ENCODE assay signal across 11 mouse cellular contexts in genomic region chr4:141868051-141868450, GRCm38 (mm10). TPM values are rescaled to one million over a fixed set of nuclear protein-coding genes. Genes with fewer than 3 reads are reported as not detected.
DNase-seq lines count a peak whose midpoint lies in the region; ATAC-seq lines count a peak whose summit lies in the region.
"Had no signal": no experiment of that assay in that cellular context is flagged by ENCODE, and none has a peak within 500 bp of the region (broad histone marks: within the 10 kb centered on the region; RNA-seq: fewer than 3 reads in every experiment).

No protein-coding gene starts in this region.

- H3K36me3 ChIP-seq in hindbrain, embryonic 12.5 days, result no peaks in the 10 kb centered on the region; the same call in 1 of the 2 replicates
- H3K36me3 ChIP-seq in hindbrain, embryonic 16.5 days (ENCODE audit: control insufficient read depth, insufficient read depth, low read length), result 0 out of 2 replicates have a peak, but pooled peaks cover 2% of the 10 kb centered on the region
- no peaks in the 10 kb centered on the region for H3K36me3 ChIP-seq in neural tube, embryonic 12.5 days
- peaks cover 4% of the 10 kb centered on the region; the same call in 1 of the 2 replicates for H3K36me3 ChIP-seq in stomach, embryonic 15.5 days

- 0 out of 2 replicates have a peak, but pooled peaks cover 3% of the 10 kb centered on the region for H3K27me3 ChIP-seq in hindbrain, embryonic 12.5 days
- H3K27me3 ChIP-seq in hindbrain, embryonic 16.5 days (replicated peaks; ENCODE audit: control insufficient read depth, insufficient read depth, low read length), result no peaks in the 10 kb centered on the region
- no peaks in the 10 kb centered on the region for H3K27me3 ChIP-seq in neural tube, embryonic 12.5 days (replicated peaks)
- H3K27me3 ChIP-seq in stomach, embryonic 15.5 days (replicated peaks), result no peaks in the 10 kb centered on the region

- DNase-seq in cerebellum, adult 9-11 months, result peak; percentile 32
- no peak for DNase-seq in cerebellum, adult 8-10 months
- no peak for DNase-seq in neural tube, embryonic 10.5 days (ENCODE audit: extremely low spot score, low spot score)
- DNase-seq in frontal cortex, adult 2 months (ENCODE audit: extremely low spot score in 1 of 2, low spot score in 1 of 2), result no peak

- 0 out of 2 replicates have a peak overlapping the region, but pooled peaks have one; percentile 6 for H3K9ac ChIP-seq in hindbrain, embryonic 12.5 days
- no peak overlapping the region for H3K9ac ChIP-seq in hindbrain, embryonic 16.5 days (ENCODE audit: low read depth, low read length)
- no peak overlapping the region for H3K9ac ChIP-seq in neural tube, embryonic 12.5 days
- H3K9ac ChIP-seq in stomach, embryonic 15.5 days, result no peak overlapping the region

- peaks cover 56% of the 10 kb centered on the region for H3K4me1 ChIP-seq in hindbrain, embryonic 12.5 days
- peaks cover 44% of the 10 kb centered on the region for H3K4me1 ChIP-seq in hindbrain, embryonic 16.5 days (ENCODE audit: control insufficient read depth, insufficient read depth, low read depth, low read length)
- H3K4me1 ChIP-seq in neural tube, embryonic 12.5 days, result peaks cover 40% of the 10 kb centered on the region
- H3K4me1 ChIP-seq in stomach, embryonic 15.5 days, result peaks cover 73% of the 10 kb centered on the region

- peak overlapping the region; percentile 78 for H3K27ac ChIP-seq in hindbrain, embryonic 12.5 days
- no peak overlapping the region; the same call in 1 of the 2 replicates for H3K27ac ChIP-seq in hindbrain, embryonic 16.5 days (ENCODE audit: low read depth, low read length)
- peak overlapping the region; percentile 37 for H3K27ac ChIP-seq in neural tube, embryonic 12.5 days
- peak overlapping the region; percentile 74; the same call in 1 of the 2 replicates for H3K27ac ChIP-seq in stomach, embryonic 15.5 days

- H3K9me3 ChIP-seq in hindbrain, embryonic 12.5 days (replicated peaks), result no peaks in the 10 kb centered on the region
- H3K9me3 ChIP-seq in hindbrain, embryonic 16.5 days (ENCODE audit: control insufficient read depth, low read length), result no peaks in the 10 kb centered on the region
- H3K9me3 ChIP-seq in neural tube, embryonic 12.5 days, result no peaks in the 10 kb centered on the region
- H3K9me3 ChIP-seq in stomach, embryonic 15.5 days, result no peaks in the 10 kb centered on the region
- H3K9me3 ChIP-seq: G1E had no signal

- no peak overlapping the region for H3K4me3 ChIP-seq in hindbrain, embryonic 12.5 days
- H3K4me3 ChIP-seq in hindbrain, embryonic 16.5 days (ENCODE audit: low read length), result no peak overlapping the region
- H3K4me3 ChIP-seq in neural tube, embryonic 12.5 days, result no peak overlapping the region
- H3K4me3 ChIP-seq in stomach, embryonic 15.5 days (replicated peaks), result no peak overlapping the region

- H3K4me2 ChIP-seq in hindbrain, embryonic 12.5 days (replicated peaks), result no peak overlapping the region
- no peak overlapping the region for H3K4me2 ChIP-seq in hindbrain, embryonic 16.5 days (ENCODE audit: low read length)
- no peak overlapping the region for H3K4me2 ChIP-seq in neural tube, embryonic 12.5 days (replicated peaks)
- no peak overlapping the region for H3K4me2 ChIP-seq in stomach, embryonic 15.5 days

- 75% methylated on average over 10 of the region's 10 CpGs for WGBS in hindbrain, embryonic 12.5 days
- WGBS in hindbrain, embryonic 16.5 days, result 67% methylated on average over 10 of the region's 10 CpGs
- 85% methylated on average over 10 of the region's 10 CpGs for WGBS in neural tube, embryonic 12.5 days
- 76% methylated on average over 10 of the region's 10 CpGs for WGBS in stomach, embryonic 15.5 days

- ATAC-seq in hindbrain, embryonic 12.5 days (ENCODE audit: low FRiP score), result no peak; the same call in 1 of the 2 replicates
- ATAC-seq in hindbrain, embryonic 16.5 days, result no peak
- ATAC-seq in neural tube, embryonic 12.5 days (ENCODE audit: low FRiP score, low read depth), result peak; percentile 33; the same call in 1 of the 2 replicates
- no peak for ATAC-seq in stomach, embryonic 15.5 days (ENCODE audit: insufficient read depth, low FRiP score, low read depth)

RNA-seq across cellular contexts. Expression of gene Efhd2, which starts 6.7 kb away (rescaled TPM):
- polyA plus RNA-seq in hindbrain, embryonic 12.5 days (2016; fragmentation: Nextera tagmentation; extraction: Ambion mirVana), result 79.7 and 83.8 TPM in 2 replicates
- 77.6 and 78.6 TPM in 2 replicates for polyA plus RNA-seq in hindbrain, embryonic 16.5 days (2015; fragmentation: Nextera tagmentation; extraction: Ambion mirVana)
- polyA plus RNA-seq in neural tube, embryonic 12.5 days (2016; fragmentation: Nextera tagmentation; extraction: Ambion mirVana), result 75.9 and 79.1 TPM in 2 replicates
- polyA plus RNA-seq in stomach, embryonic 15.5 days (2015; fragmentation: Nextera tagmentation; extraction: Ambion mirVana), result 125 and 130 TPM in 2 replicates
- polyA plus RNA-seq in frontal cortex, adult 2 months (2012; rRNA removed), result 244 and 256 TPM in 2 replicates

RNA-seq across cellular contexts. Expression of gene Ctrc, which starts 21.9 kb away (rescaled TPM):
- polyA plus RNA-seq in hindbrain, embryonic 12.5 days (2016; fragmentation: Nextera tagmentation; extraction: Ambion mirVana), result not detected in 2 replicates
- not detected in 2 replicates for polyA plus RNA-seq in hindbrain, embryonic 16.5 days (2015; fragmentation: Nextera tagmentation; extraction: Ambion mirVana)
- polyA plus RNA-seq in neural tube, embryonic 12.5 days (2016; fragmentation: Nextera tagmentation; extraction: Ambion mirVana), result not detected in 2 replicates
- polyA plus RNA-seq in stomach, embryonic 15.5 days (2015; fragmentation: Nextera tagmentation; extraction: Ambion mirVana), result 0.42 and 0.79 TPM in 2 replicates
- not detected in 2 replicates for polyA plus RNA-seq in frontal cortex, adult 2 months (2012; rRNA removed)
- polyA plus RNA-seq: cerebellum, adult 2 months; G1E; limb, embryonic 11.5 days had no signal

RNA-seq across cellular contexts. Expression of gene Cela2a, which starts 42.1 kb away (rescaled TPM):
- polyA plus RNA-seq in hindbrain, embryonic 12.5 days (2016; fragmentation: Nextera tagmentation; extraction: Ambion mirVana), result not detected in 2 replicates
- not detected in 2 replicates for polyA plus RNA-seq in hindbrain, embryonic 16.5 days (2015; fragmentation: Nextera tagmentation; extraction: Ambion mirVana)
- polyA plus RNA-seq in neural tube, embryonic 12.5 days (2016; fragmentation: Nextera tagmentation; extraction: Ambion mirVana), result not detected in 2 replicates
- polyA plus RNA-seq in stomach, embryonic 15.5 days (2015; fragmentation: Nextera tagmentation; extraction: Ambion mirVana), result 475 and 519 TPM in 2 replicates
- polyA plus RNA-seq in frontal cortex, adult 2 months (2012; rRNA removed), result 0.18 and 0.42 TPM in 2 replicates
- polyA plus RNA-seq: G1E; limb, embryonic 11.5 days had no signal

Comparison
In these comparisons a context has a peak if more than half of its experiments do, and no peak if none do; other contexts are left out.
1. RNA of gene Cela2a, which starts 42.1 kb away (polyA plus RNA-seq): 475 to 519 TPM in stomach, embryonic 15.5 days; 0.18 to 0.42 TPM in frontal cortex, adult 2 months, not detected in hindbrain, embryonic 12.5 days, not detected in hindbrain, embryonic 16.5 days and not detected in neural tube, embryonic 12.5 days; every median in the first group is over 100 times any median in the second.